Mouse (Mus musculus): Measurements from ENCODE around the gene Zmiz1.

The Zmiz1 gene

GRCm38 (mm10) chr14:25454066-25454760 lies 4.8 kb upstream of the Zmiz1 start:
- 0 out of 2 replicates have a peak, but pooled peaks have one; percentile 16 for ATAC-seq (ENCODE audit: insufficient number of reproducible peaks, low FRiP score, low TSS enrichment)

GRCm38 (mm10) chr14:25456666-25457433 lies 2.1 kb upstream of the Zmiz1 start:
- ATAC-seq (ENCODE audit: insufficient number of reproducible peaks, low FRiP score, low TSS enrichment), result no peak

GRCm38 (mm10) chr14:25457434-25457957 lies 1.5 kb upstream of the Zmiz1 start:
- ATAC-seq (ENCODE audit: insufficient number of reproducible peaks, low FRiP score, low TSS enrichment), result peak; percentile 42

GRCm38 (mm10) chr14:25458111-25459015 lies 622 bp upstream of the Zmiz1 start:
- no peak for ATAC-seq (ENCODE audit: insufficient number of reproducible peaks, low FRiP score, low TSS enrichment)

GRCm38 (mm10) chr14:25459394-25459997 lies 511 bp downstream of the Zmiz1 start:
- no peak for ATAC-seq (ENCODE audit: insufficient number of reproducible peaks, low FRiP score, low TSS enrichment)

- ATAC-seq (ENCODE audit: insufficient number of reproducible peaks, low FRiP score, low TSS enrichment), result no peak
These were observed 1.2 kb downstream of the Zmiz1 start for GRCm38 (mm10) chr14:25459998-25460800.

GRCm38 (mm10) chr14:25460801-25461675 lies 2.1 kb downstream of the Zmiz1 start:
- 0 out of 2 replicates have a peak, but pooled peaks have one; percentile 0 for ATAC-seq (ENCODE audit: insufficient number of reproducible peaks, low FRiP score, low TSS enrichment)

GRCm38 (mm10) chr14:25461676-25462385 lies 2.8 kb downstream of the Zmiz1 start:
- no peak for ATAC-seq (ENCODE audit: insufficient number of reproducible peaks, low FRiP score, low TSS enrichment)

GRCm38 (mm10) chr14:25462975-25463374 lies 4.0 kb downstream of the Zmiz1 start:
- no peak for ATAC-seq (ENCODE audit: insufficient number of reproducible peaks, low FRiP score, low TSS enrichment)

GRCm38 (mm10) chr14:25463919-25464318 lies 4.9 kb downstream of the Zmiz1 start:
- no peak for ATAC-seq (ENCODE audit: insufficient number of reproducible peaks, low FRiP score, low TSS enrichment)

GRCm38 (mm10) chr14:25464611-25465307 lies 5.8 kb downstream of the Zmiz1 start:
- no peak for ATAC-seq (ENCODE audit: insufficient number of reproducible peaks, low FRiP score, low TSS enrichment)

- ATAC-seq (ENCODE audit: insufficient number of reproducible peaks, low FRiP score, low TSS enrichment), result no peak
These were observed 7.4 kb downstream of the Zmiz1 start for GRCm38 (mm10) chr14:25466361-25466760.

GRCm38 (mm10) chr14:25467911-25468668 lies 9.1 kb downstream of the Zmiz1 start:
- no peak for ATAC-seq (ENCODE audit: insufficient number of reproducible peaks, low FRiP score, low TSS enrichment)

GRCm38 (mm10) chr14:25468891-25469529 lies 10.0 kb downstream of the Zmiz1 start:
- ATAC-seq (ENCODE audit: insufficient number of reproducible peaks, low FRiP score, low TSS enrichment), result no peak

GRCm38 (mm10) chr14:25470224-25470805 lies 11.3 kb downstream of the Zmiz1 start:
- ATAC-seq (ENCODE audit: insufficient number of reproducible peaks, low FRiP score, low TSS enrichment), result no peak

All from cerebellum, adult (tissue).